Mouse (Mus musculus) heart, postnatal 0 days (tissue): ENCODE results near the gene Abhd14a.

Experiments
- CTCF ChIP-seq: IDR thresholded peaks from 2 replicates; pipeline ENCODE4 v1.5.1; 2016; ENCODE audit warnings: antibody characterized with exemption, control low read depth, low read depth
- EP300 ChIP-seq: IDR thresholded peaks from 2 replicates; pipeline ENCODE4 v1.6.1; 2016; ENCODE audit warnings: antibody characterized with exemption, low read depth

DNA sequence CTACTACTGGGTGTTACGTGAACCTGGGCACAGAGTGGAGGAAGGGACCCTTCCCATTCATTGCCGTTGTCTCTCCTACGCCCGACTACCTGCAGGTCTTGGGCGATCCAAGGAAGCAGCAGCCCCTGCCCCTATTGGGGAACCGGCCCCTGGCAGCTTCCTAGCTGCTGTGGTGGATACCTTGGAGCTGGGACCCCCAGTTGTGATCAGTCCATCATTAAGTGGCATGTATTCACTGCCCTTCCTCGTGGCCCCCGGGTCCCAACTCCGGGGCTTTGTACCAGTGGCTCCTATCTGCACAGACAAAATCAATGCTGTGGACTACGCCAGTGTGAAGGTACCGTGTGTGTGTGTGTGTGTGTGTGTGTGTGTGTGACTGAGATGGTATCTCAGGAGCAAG is 3.8 kb upstream of the Abhd14a start:
- TF ChIP-seq CTCF = no peak
- TF ChIP-seq EP300 = no peak
